Mouse (Mus musculus) adrenal gland, adult 2 months (tissue): ENCODE measurements around the gene Rhbdf1. TPM values are rescaled to one million over a fixed set of nuclear protein-coding genes. Genes with fewer than 3 reads are reported as not detected.

ENCODE experiments used
- DNase-seq: peaks from one replicate; pipeline ENCODE4 v3.0.0; 2021
- polyA plus RNA-seq: library from polyadenylated mRNA; depleted of rRNA; stranded (reverse); fragments of >200 nt; gene quantifications from 2 replicates; pipeline ENCODE4 v1.2.3, GENCODE M21; 2012; rRNA removed
- total RNA-seq, 2 experiments: library from RNA; stranded (reverse); gene quantifications; 2 replicates each; pipeline ENCODE4 v1.2.3; 2021

Gene Rhbdf1
- total and polyA plus RNA-seq, 3 experiments: 28.0 to 151 (median 28.6) TPM

GRCm38 (mm10) chr11:32190603-32191110 lies 31.4 kb downstream of the Rhbdf1 start:
- DNase-seq: no peak

GRCm38 (mm10) chr11:32190119-32190518 lies 32.0 kb downstream of the Rhbdf1 start:
- no peak for DNase-seq

- no peak for DNase-seq
Observed at GRCm38 (mm10) chr11:32189434-32189833, 32.7 kb downstream of the Rhbdf1 start.

- DNase-seq: no peak
Observed at GRCm38 (mm10) chr11:32188881-32189280, 33.2 kb downstream of the Rhbdf1 start.

GRCm38 (mm10) chr11:32187256-32187655 lies 34.8 kb downstream of the Rhbdf1 start:
- no peak for DNase-seq

- no peak for DNase-seq
Observed at GRCm38 (mm10) chr11:32186031-32186430, 36.1 kb downstream of the Rhbdf1 start.

- DNase-seq: no peak
Observed at GRCm38 (mm10) chr11:32184469-32184868, 37.6 kb downstream of the Rhbdf1 start.

GRCm38 (mm10) chr11:32181973-32182868 lies 39.9 kb downstream of the Rhbdf1 start:
- DNase-seq: peak; percentile 79

- no peak for DNase-seq
Observed at GRCm38 (mm10) chr11:32181246-32181645, 40.9 kb downstream of the Rhbdf1 start.

GRCm38 (mm10) chr11:32178506-32178905 lies 43.6 kb downstream of the Rhbdf1 start:
- no peak for DNase-seq

- no peak for DNase-seq
Observed at GRCm38 (mm10) chr11:32166683-32167082, 55.4 kb downstream of the Rhbdf1 start.

GRCm38 (mm10) chr11:32161922-32162804 lies 59.9 kb downstream of the Rhbdf1 start:
- DNase-seq: peak; percentile 74

GRCm38 (mm10) chr11:32161500-32161899 lies 60.6 kb downstream of the Rhbdf1 start:
- DNase-seq: no peak

GRCm38 (mm10) chr11:32160341-32160740 lies 61.8 kb downstream of the Rhbdf1 start:
- no peak for DNase-seq

Other genes with a start within 250 kb of the Rhbdf1 start
- gene Nsg2, start 221.8 kb downstream of the Rhbdf1 start, total RNA-seq: 10 to 100 TPM; 26.5 to 42.6 TPM
- 10.9 and 15.4 TPM in 2 replicates for gene Nsg2, start 221.8 kb downstream of the Rhbdf1 start, polyA plus RNA-seq
- gene Il9r, start 22.0 kb downstream of the Rhbdf1 start, total RNA-seq: under 1 TPM; 0.26 to 0.31 TPM
- gene Il9r, start 22.0 kb downstream of the Rhbdf1 start, polyA plus RNA-seq: 0.69 TPM in 1 of 2 replicates, not detected in the other
- gene Snrnp25, start 16.9 kb downstream of the Rhbdf1 start, total RNA-seq: 10 to 100 TPM in 1 of 2 experiments, 1 to 10 TPM in 1; 9.8 to 15.5 TPM
- gene Snrnp25, start 16.9 kb downstream of the Rhbdf1 start, polyA plus RNA-seq: 7.2 and 7.8 TPM in 2 replicates
- 10 to 100 TPM; 17.1 to 19.6 TPM for gene Mpg, start 4.2 kb upstream of the Rhbdf1 start, total RNA-seq
- gene Mpg, start 4.2 kb upstream of the Rhbdf1 start, polyA plus RNA-seq: 17.1 and 21.1 TPM in 2 replicates
- gene Nprl3, start 45.4 kb upstream of the Rhbdf1 start, total RNA-seq: 10 to 100 TPM; 58.6 to 68.2 TPM
- gene Nprl3, start 45.4 kb upstream of the Rhbdf1 start, polyA plus RNA-seq: 176 and 201 TPM in 2 replicates
- not detected for gene Hba-x, start 54.1 kb upstream of the Rhbdf1 start, total RNA-seq
- not detected in 2 replicates for gene Hba-x, start 54.1 kb upstream of the Rhbdf1 start, polyA plus RNA-seq
- gene Hba-a1, start 61.2 kb upstream of the Rhbdf1 start, total RNA-seq: 1,000 to 10,000 TPM; 2,365 to 2,621 TPM
- 1,833 and 2,428 TPM in 2 replicates for gene Hba-a1, start 61.2 kb upstream of the Rhbdf1 start, polyA plus RNA-seq
- under 1 TPM in 1 of 2 experiments, not detected in 1; 0.75 TPM for gene Hbq1b, start 64.7 kb upstream of the Rhbdf1 start, total RNA-seq
- 0.36 TPM in 1 of 2 replicates, not detected in the other for gene Hbq1b, start 64.7 kb upstream of the Rhbdf1 start, polyA plus RNA-seq
- gene Hba-a2, start 74.2 kb upstream of the Rhbdf1 start, total RNA-seq: 1,000 to 10,000 TPM; 1,707 to 1,770 TPM
- 1,248 and 1,571 TPM in 2 replicates for gene Hba-a2, start 74.2 kb upstream of the Rhbdf1 start, polyA plus RNA-seq
- gene Hbq1a, start 77.8 kb upstream of the Rhbdf1 start, total RNA-seq: not detected
- gene Hbq1a, start 77.8 kb upstream of the Rhbdf1 start, polyA plus RNA-seq: not detected in 2 replicates
- gene Sh3pxd2b, start 125.5 kb upstream of the Rhbdf1 start, total RNA-seq: 1 to 10 TPM; 5.2 to 7.4 TPM
- gene Sh3pxd2b, start 125.5 kb upstream of the Rhbdf1 start, polyA plus RNA-seq: 3.0 and 3.4 TPM in 2 replicates
- gene Ubtd2, start 233.1 kb upstream of the Rhbdf1 start, total RNA-seq: 10 to 100 TPM; 12.2 to 14.4 TPM
- 4.7 and 4.9 TPM in 2 replicates for gene Ubtd2, start 233.1 kb upstream of the Rhbdf1 start, polyA plus RNA-seq